Mouse (Mus musculus): ENCODE results near the gene Sox6. TPM values are rescaled to one million over a fixed set of nuclear protein-coding genes. Genes with fewer than 3 reads are reported as not detected.
"Not testable (repeated sequence)": the region's sequence is repeated elsewhere in the genome, so short reads cannot be mapped to it uniquely, and the experiment has no call there.

Gene Sox6
- 51.7 and 51.8 TPM in 2 replicates for polyA plus RNA-seq (2015; fragmentation: Nextera tagmentation; extraction: Ambion mirVana)

DNA sequence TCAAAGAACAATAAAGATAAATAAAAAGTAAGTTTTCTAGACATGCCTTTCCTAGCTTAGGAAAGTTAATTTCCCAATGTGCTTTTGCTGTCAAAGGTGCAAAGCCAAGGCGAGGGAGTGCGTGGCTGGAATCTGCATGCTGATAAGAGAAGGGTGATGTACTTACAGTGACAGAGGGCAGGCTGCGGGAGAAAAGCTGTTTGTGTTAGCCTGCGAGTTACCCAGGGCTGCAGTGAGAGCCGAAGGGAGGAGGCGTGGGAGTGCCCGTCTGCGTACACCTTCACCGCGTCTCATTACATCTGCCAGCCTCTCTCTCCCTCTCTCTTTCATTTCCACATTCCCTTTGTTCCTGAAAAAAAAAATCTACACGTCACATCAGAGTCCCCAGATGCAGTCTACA, at the start of gene Sox6:
Gene Sox6, minus strand, starts transcription at position 286 of the 400 bp plus-strand sequence.
- Histone ChIP-seq H3K36me3 (replicated peaks) (no peaks in the 10 kb centered on the region), H3K4me2 (peak within 1 kb of the TSS; percentile 97), H3K4me3 (peak within 1 kb of the TSS; percentile 50), H3K4me1 (peaks cover 44% of the 10 kb centered on the region), H3K9me3 (no peaks in the 10 kb centered on the region), H3K27me3 (replicated peaks) (peaks cover 43% of the 10 kb centered on the region), H3K27ac (peak within 1 kb of the TSS; percentile 44; the same call in 1 of the 2 replicates), H3K9ac (peak within 1 kb of the TSS; percentile 48)
- 0% methylated on average over 11 of the region's 11 CpGs for WGBS
- ATAC-seq (replicated peaks): no peak

DNA sequence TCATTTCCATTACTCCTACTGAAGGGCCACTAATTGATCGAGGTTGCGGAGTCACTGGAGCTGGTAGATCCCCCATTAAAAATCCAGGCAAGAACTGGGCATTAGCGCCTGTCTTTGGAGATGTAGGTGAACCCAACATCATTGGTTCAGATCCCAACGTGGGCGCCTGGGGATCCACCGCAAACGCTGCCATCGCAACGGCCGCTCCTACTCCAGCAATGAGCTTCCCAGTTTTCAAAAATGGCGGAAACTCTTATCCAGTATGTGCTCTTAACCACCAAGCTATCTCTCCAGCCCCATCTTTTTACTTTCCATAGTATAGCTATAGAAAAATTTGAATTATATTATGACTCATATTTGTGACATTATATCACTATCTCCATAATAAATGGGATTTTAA, 45.8 kb upstream of the Sox6 start, which contains the start of gene Gm4353:
Gene Gm4353, minus strand, starts transcription at position 270 of the 400 bp plus-strand sequence.
- not testable (repeated sequence) for H3K9ac ChIP-seq; H3K27me3 ChIP-seq (replicated peaks); H3K9me3 ChIP-seq; H3K27ac ChIP-seq; H3K4me3 ChIP-seq; H3K4me1 ChIP-seq; H3K4me2 ChIP-seq; ATAC-seq (replicated peaks); H3K36me3 ChIP-seq (replicated peaks)
- 98% methylated on average over 11 of the region's 11 CpGs for WGBS

DNA sequence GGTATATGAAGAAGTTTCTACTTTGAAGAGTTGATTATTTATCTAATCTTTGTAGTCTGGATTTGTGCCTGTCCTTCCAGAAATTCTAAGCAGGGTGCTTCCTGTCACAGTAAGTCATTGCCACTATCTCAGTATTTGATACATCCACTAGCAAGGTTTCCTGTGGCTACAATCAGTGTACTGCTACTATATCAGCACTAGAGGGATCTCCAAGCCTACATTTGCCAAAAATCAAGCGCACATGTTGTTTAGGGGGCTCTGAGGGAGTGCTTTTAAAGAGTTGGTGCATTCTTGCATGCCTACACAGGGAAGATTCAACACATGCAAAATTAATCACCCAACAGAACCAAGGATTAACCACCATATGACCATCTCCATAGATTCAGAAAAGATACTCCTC, 22.1 kb upstream of the Sox6 start:
- WGBS: 48% methylated on average over 1 of the region's 1 CpGs
- ATAC-seq (replicated peaks): no peak

DNA sequence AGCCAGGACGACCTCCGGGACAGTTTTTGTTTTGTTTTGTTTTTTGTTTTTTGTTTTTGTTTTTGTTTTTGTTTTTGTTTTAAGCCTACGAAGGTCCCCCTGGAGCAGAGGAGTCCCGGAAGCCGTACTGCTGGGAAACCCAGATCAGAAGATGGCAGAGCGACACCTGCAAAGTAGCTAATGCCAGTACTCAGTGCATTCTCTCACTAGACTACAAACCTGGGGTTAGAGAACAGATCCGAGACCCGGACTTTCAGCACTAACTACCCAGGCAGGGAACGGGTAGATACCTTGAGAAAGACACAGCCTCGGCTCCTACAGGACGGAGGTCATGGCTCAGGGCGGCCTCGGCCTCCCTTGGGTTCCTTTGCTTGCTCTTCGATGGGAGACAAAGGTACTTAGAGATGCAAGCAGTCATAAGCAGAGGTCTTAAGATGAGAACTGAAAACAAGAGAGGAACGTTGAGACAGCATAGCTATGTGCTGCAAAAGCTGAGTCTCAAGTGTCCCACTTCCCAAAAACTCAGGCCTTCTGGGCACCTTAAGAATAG, 1.9 kb upstream of the Sox6 start:
- 17% methylated on average over 15 of the region's 15 CpGs for WGBS
- peaks cover 28% of the 10 kb centered on the region for H3K4me1 ChIP-seq
- no peak overlapping the region for H3K27ac ChIP-seq
- H3K9me3 ChIP-seq: no peaks in the 10 kb centered on the region
- H3K36me3 ChIP-seq (replicated peaks): no peaks in the 10 kb centered on the region
- peak overlapping the region; percentile 50 for H3K4me3 ChIP-seq
- no peak overlapping the region for H3K9ac ChIP-seq
- peaks cover 37% of the 10 kb centered on the region for H3K27me3 ChIP-seq (replicated peaks)
- ATAC-seq (replicated peaks): peak; percentile 45; the same call in 1 of the 2 replicates
- H3K4me2 ChIP-seq: peak overlapping the region; percentile 97

More for the DNA sequence above, 22.1 kb upstream of the Sox6 start:
- Histone ChIP-seq H3K9me3 (no peaks in the 10 kb centered on the region), H3K4me1 (no peaks in the 10 kb centered on the region), H3K4me2 (no peak overlapping the region), H3K27ac (no peak overlapping the region), H3K4me3 (no peak overlapping the region), H3K9ac (no peak overlapping the region), H3K36me3 (replicated peaks) (no peaks in the 10 kb centered on the region), H3K27me3 (replicated peaks) (no peaks in the 10 kb centered on the region)

DNA sequence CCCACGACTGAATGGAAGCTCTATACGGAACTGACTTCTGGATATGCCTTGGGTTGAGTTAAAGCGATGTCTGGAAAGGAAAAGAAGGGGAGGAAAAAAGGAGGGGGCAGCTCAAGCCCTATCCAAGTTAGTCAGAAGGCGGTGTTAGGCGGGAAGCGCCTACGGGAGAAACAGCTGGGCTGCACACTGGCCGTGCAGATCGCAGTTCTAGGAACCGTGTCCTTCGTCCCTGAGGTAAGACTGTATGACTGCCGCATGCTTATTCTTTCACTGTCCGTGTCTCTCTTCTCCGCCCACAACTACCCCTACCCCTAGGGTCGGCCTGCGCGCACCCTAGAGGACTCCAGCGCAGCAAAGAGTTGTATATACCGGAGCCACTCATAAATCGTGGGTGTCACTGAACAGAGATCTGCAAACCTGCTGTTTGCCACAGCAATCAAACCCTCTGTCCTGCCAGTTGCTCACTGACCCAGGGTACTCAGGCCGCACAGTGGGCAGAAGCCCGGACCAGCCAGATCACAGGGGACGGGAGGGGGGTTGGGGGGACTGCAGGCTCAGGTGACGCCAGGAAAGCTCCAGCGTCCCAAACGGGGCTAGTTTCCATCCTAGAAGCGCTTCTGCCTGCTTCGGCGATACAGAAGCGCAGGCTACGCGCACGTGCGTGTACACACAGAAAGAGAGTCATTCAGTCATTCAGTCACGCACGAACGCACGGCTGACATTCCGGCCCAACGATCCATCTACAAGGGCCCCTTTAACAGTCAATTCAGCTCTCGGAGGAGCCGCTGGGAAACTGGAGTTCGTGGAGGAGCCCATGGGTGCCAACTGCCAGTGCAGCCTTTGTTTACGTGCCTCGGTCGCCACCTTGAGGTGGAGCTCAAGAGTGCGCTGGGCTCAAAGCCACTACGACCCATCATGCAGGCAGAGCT, 1.2 kb upstream of the Sox6 start:
- H3K27me3 ChIP-seq (replicated peaks): peaks cover 39% of the 10 kb centered on the region
- peak overlapping the region; percentile 50 for H3K4me3 ChIP-seq
- H3K36me3 ChIP-seq (replicated peaks): no peaks in the 10 kb centered on the region
- peak overlapping the region; percentile 97 for H3K4me2 ChIP-seq
- WGBS: under 1% methylated on average over 48 of the region's 48 CpGs
- ATAC-seq (replicated peaks): peak; percentile 86
- H3K4me1 ChIP-seq: peaks cover 31% of the 10 kb centered on the region
- peak overlapping the region; percentile 48 for H3K9ac ChIP-seq
- peak overlapping the region; percentile 44; the same call in 1 of the 2 replicates for H3K27ac ChIP-seq
- no peaks in the 10 kb centered on the region for H3K9me3 ChIP-seq

DNA sequence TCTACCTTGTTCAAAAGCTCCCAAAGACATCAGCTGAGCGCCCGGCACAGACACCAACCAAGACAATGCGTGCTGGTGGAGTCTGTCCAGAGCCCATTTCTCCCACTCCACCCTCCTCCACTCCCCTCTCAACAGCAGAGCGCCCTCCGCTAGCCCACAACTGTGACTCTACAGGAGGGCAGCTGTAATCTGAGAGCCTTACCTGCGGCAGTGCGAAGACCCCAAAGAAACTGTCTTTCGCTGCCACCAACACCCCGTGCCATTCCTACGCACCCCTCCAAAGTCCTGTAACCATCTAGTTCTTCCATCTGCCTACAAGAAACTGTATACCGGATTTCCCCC, 571 bp upstream of the Sox6 start, which contains the start of gene 1110004F10Rik:
Gene 1110004F10Rik, plus strand, starts transcription at position 202 of the 342 bp plus-strand sequence.
- Histone ChIP-seq H3K4me1 (peaks cover 37% of the 10 kb centered on the region), H3K9me3 (no peaks in the 10 kb centered on the region), H3K9ac (peak within 1 kb of the TSS; percentile 48), H3K4me2 (peak within 1 kb of the TSS; percentile 97), H3K27ac (peak within 1 kb of the TSS; percentile 44; the same call in 1 of the 2 replicates), H3K4me3 (peak within 1 kb of the TSS; percentile 50), H3K27me3 (replicated peaks) (peaks cover 39% of the 10 kb centered on the region), H3K36me3 (replicated peaks) (no peaks in the 10 kb centered on the region)
- ATAC-seq (replicated peaks): 0 out of 2 replicates have a peak, but pooled peaks have one; percentile 18
- 1% methylated on average over 11 of the region's 11 CpGs for WGBS

DNA sequence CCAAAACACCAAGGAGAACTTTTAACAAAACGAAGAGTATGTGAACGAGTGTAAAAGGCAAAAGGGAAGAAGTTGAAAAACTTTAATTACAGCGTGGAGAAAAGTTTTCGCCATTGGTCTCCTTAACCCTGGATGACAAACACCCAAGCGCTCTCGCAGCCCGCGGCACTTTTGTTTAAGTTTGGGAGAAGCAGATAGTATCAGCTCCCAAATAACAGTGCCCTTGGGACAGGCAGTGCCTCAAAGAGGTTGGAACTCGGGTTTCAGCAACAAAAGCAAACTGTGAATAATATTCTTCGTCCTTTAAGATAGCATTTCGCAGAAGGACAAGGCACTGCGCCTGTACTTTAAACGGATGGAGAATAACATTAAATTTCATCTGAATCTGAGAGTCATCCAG, 572 bp downstream of the Sox6 start:
- H3K36me3 ChIP-seq (replicated peaks): no peaks in the 10 kb centered on the region
- H3K4me3 ChIP-seq: peak overlapping the region; percentile 50
- H3K9ac ChIP-seq: no peak overlapping the region
- ATAC-seq (replicated peaks): no peak
- no peaks in the 10 kb centered on the region for H3K9me3 ChIP-seq
- H3K27me3 ChIP-seq (replicated peaks): peaks cover 43% of the 10 kb centered on the region
- H3K27ac ChIP-seq: no peak overlapping the region
- peak overlapping the region; percentile 97 for H3K4me2 ChIP-seq
- 4% methylated on average over 13 of the region's 13 CpGs for WGBS
- peaks cover 47% of the 10 kb centered on the region for H3K4me1 ChIP-seq

DNA sequence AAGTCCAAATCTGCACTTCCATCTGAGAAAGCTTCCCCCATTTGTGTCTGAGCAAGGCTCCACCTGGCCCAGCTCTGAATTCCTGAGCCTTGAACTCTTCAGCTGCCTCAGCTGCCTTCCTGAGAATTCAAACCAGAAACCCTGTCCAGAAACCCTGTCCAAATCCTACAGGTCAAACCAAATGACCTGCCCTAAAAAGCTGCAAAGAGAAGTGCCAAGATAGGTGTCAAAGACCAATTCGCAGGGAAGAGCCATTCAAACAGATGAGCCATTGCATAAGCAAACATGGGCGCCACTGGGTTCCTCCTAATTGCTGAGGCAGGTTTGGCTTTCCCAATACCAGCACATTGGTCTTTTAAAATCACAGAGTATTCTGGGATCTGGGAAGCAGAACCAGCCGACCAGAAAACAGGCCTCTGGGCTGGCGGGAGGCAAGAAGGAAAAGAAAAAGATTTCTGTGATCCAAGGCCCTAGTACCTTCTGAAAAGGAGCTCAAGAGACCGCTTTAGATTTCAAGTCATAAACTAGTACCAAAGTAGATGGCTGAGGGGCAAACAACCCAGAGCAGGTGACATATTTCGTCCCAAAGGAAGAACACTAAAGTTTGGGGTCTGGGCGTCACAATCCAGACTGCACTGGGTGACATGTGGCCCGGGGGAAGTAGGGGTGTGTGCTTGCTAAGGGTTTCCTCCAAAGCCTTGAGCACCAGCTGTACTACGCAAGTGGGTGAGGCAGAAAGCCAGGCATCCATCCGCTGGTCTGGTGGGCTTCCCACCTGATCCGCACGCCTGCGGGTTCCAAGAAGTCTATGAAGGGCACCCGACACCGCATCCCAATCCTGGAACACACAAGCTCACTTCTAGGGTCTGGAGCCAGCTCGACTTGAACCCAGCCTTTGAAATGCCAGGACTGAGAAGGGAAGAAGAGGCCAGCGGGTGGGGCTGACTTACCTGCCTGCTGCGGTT, 1.7 kb downstream of the Sox6 start:
- Histone ChIP-seq H3K36me3 (replicated peaks) (no peaks in the 10 kb centered on the region), H3K4me1 (peaks cover 54% of the 10 kb centered on the region), H3K4me3 (peak overlapping the region; percentile 50; the same call in 1 of the 2 replicates), H3K9me3 (no peaks in the 10 kb centered on the region), H3K27me3 (replicated peaks) (peaks cover 43% of the 10 kb centered on the region), H3K27ac (no peak overlapping the region), H3K9ac (no peak overlapping the region), H3K4me2 (peak overlapping the region; percentile 18)
- ATAC-seq (replicated peaks): no peak
- WGBS: 32% methylated on average over 18 of the region's 18 CpGs

DNA sequence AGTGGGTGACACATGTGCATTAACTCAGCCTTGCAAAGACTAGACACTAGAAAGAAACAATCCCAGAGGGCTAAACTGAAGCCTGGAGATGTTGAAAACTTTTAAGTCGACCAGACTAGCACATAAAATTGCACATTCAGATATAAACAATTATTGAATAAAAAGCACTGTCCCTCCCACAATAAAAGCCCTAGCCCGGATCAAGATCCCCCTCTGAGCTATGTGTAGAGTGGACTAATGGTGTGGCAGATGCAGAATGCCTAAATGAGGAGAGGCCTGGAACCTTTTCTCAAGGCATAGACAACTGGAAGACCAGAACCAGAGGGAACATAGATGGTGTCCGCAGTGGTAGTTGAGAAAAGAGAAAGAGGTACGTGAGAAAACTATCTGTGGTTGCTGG, 3.1 kb downstream of the Sox6 start:
- Histone ChIP-seq H3K4me3 (no peak overlapping the region), H3K9me3 (no peaks in the 10 kb centered on the region), H3K4me2 (no peak overlapping the region; the same call in 1 of the 2 replicates), H3K4me1 (peaks cover 64% of the 10 kb centered on the region), H3K27me3 (replicated peaks) (peaks cover 36% of the 10 kb centered on the region), H3K36me3 (replicated peaks) (no peaks in the 10 kb centered on the region), H3K27ac (no peak overlapping the region), H3K9ac (no peak overlapping the region)
- WGBS: 46% methylated on average over 4 of the region's 4 CpGs
- ATAC-seq (replicated peaks): no peak

DNA sequence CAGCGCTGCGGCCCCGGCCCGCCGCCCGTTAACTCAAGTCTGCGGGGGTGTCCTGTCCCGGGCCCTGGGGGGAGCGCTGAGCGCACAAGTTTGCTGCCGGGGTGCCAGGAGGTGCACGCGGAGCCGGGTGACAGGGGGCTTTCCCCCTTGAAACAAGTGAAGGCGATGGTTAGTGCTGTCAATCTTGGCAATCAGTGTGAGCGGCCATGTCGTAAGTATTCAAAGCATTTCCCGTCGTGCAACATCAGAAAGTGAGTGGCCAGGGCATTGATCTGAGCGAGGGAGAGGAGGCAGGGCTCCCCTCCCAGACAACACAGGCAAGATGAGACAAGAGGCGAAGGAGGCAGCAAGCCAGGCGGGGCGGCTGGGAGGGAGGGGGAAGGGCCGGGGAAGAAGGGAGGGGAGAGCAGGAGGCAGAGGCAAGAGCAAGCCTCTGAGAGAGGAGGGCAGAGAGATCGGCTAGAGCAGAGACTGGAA, 4.3 kb downstream of the Sox6 start:
- Histone ChIP-seq H3K4me3 (peak overlapping the region; percentile 44), H3K4me1 (peaks cover 62% of the 10 kb centered on the region), H3K27me3 (replicated peaks) (peaks cover 45% of the 10 kb centered on the region), H3K36me3 (replicated peaks) (no peaks in the 10 kb centered on the region), H3K27ac (peak overlapping the region; percentile 75), H3K9ac (peak overlapping the region; percentile 47), H3K9me3 (no peaks in the 10 kb centered on the region), H3K4me2 (peak overlapping the region; percentile 97)
- peak; percentile 60 for ATAC-seq (replicated peaks)
- WGBS: under 1% methylated on average over 25 of the region's 25 CpGs

DNA sequence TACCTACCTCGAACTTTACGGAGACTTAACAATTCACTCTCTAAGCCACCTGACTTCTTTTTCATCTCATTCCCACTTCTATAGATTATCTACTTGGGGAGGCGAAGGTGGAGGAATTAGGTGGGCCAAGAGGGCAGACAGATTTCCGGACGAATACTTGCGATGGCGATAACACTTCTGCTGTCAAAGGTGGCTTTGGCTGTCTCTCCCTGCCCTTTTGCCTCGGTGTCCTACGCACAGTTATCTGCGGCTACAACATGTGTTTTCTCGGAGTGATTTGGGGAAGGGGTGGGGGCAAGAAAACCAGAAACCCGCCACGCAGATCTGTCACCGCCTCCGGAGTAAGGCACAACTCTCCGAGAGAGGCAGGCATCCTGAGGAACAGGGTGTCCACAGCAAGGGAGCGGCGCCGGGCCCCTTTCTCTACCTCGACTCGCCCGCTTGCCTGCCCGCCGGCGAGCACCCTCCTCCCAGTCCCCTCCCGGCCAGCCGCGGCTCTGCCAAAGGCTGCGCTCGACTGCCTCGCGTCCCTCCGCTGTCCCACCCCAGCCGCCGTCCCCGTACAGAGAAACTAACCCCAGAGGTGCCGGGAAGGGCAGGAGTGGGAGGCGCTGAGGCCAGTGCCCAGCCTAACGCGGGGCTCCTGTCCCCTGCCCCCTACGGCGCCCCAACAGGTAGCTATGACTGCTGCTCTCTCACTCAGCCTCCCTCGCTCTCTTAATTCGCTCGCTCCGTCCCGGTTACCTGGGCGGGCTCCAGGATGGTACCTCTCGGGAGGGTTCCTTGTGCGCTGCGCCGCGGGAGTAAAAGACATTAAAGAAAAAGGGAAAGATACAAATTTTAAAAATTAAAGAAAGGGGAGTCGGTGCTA, 5.0 kb downstream of the Sox6 start:
- H3K27me3 ChIP-seq (replicated peaks): peaks cover 40% of the 10 kb centered on the region
- H3K9ac ChIP-seq: peak overlapping the region; percentile 47
- H3K4me2 ChIP-seq: peak overlapping the region; percentile 97
- peak overlapping the region; percentile 75 for H3K27ac ChIP-seq
- under 1% methylated on average over 54 of the region's 54 CpGs for WGBS
- H3K4me1 ChIP-seq: peaks cover 55% of the 10 kb centered on the region
- no peaks in the 10 kb centered on the region for H3K36me3 ChIP-seq (replicated peaks)
- H3K4me3 ChIP-seq: peak overlapping the region; percentile 44
- ATAC-seq (replicated peaks): peak; percentile 43
- H3K9me3 ChIP-seq: no peaks in the 10 kb centered on the region
